Comparison of ENCODE assay signal across 25 mouse cellular contexts in genomic region chrX:166444552-166444951, GRCm38 (mm10).
"Had no signal": no experiment of that assay in that cellular context is flagged by ENCODE, and none has a peak within 500 bp of the region (broad histone marks: within the 10 kb centered on the region; RNA-seq: fewer than 3 reads in every experiment).

No protein-coding gene starts in this region.

- H3K9me3 ChIP-seq: heart, embryonic 13.5 days; heart, embryonic 15.5 days; hindbrain, embryonic 13.5 days; hindbrain, embryonic 15.5 days; kidney, embryonic 15.5 days; limb, embryonic 13.5 days; limb, embryonic 15.5 days; liver, embryonic 12.5 days had no signal

- H3K4me3 ChIP-seq: gastrocnemius, adult 2 months; heart, embryonic 13.5 days; heart, embryonic 15.5 days; hindbrain, embryonic 13.5 days; hindbrain, embryonic 15.5 days; kidney, embryonic 15.5 days; limb, embryonic 13.5 days; limb, embryonic 15.5 days; liver, embryonic 12.5 days had no signal

- H3K36me3 ChIP-seq: heart, embryonic 13.5 days; heart, embryonic 15.5 days; hindbrain, embryonic 13.5 days; hindbrain, embryonic 15.5 days; kidney, embryonic 15.5 days; limb, embryonic 15.5 days; liver, embryonic 12.5 days had no signal

- H3K27ac ChIP-seq: gastrocnemius, adult 2 months; heart, embryonic 13.5 days; heart, embryonic 15.5 days; hindbrain, embryonic 13.5 days; hindbrain, embryonic 15.5 days; hindbrain, postnatal 0 days; kidney, embryonic 15.5 days; kidney, postnatal 0 days; limb, embryonic 13.5 days; limb, embryonic 15.5 days had no signal

- ATAC-seq: hindbrain, postnatal 0 days; intestine, embryonic 16.5 days; liver, embryonic 12.5 days had no signal

- H3K9ac ChIP-seq: heart, embryonic 13.5 days; heart, embryonic 15.5 days; hindbrain, embryonic 13.5 days; hindbrain, embryonic 15.5 days; kidney, embryonic 15.5 days; limb, embryonic 13.5 days; limb, embryonic 15.5 days; liver, embryonic 12.5 days had no signal

- H3K27me3 ChIP-seq: hindbrain, embryonic 15.5 days had no signal

- DNase-seq: gastrocnemius, adult 2 months; gastrocnemius, postnatal 10 days; gastrocnemius, postnatal 25 days; heart, adult 18-20 months; heart, postnatal 14 days; heart, postnatal 36 days; kidney, adult 2 months; kidney, adult 9 months; kidney, postnatal 14 days; kidney, postnatal 36 days; layer of hippocampus, adult 9-11 months; layer of hippocampus, postnatal 36 days; left cerebral cortex, postnatal 4 days had no signal

- H3K4me2 ChIP-seq: heart, embryonic 11.5 days; heart, embryonic 13.5 days; heart, embryonic 15.5 days; hindbrain, embryonic 13.5 days; hindbrain, embryonic 15.5 days; kidney, embryonic 15.5 days; limb, embryonic 13.5 days; limb, embryonic 15.5 days; liver, embryonic 12.5 days had no signal
